Mouse (Mus musculus): ENCODE results near the gene Klhl31. TPM values are rescaled to one million over a fixed set of nuclear protein-coding genes. Genes with fewer than 3 reads are reported as not detected.

Klhl31 gene
- polyA plus RNA-seq, 1 experiment = 7.4 TPM

DNA sequence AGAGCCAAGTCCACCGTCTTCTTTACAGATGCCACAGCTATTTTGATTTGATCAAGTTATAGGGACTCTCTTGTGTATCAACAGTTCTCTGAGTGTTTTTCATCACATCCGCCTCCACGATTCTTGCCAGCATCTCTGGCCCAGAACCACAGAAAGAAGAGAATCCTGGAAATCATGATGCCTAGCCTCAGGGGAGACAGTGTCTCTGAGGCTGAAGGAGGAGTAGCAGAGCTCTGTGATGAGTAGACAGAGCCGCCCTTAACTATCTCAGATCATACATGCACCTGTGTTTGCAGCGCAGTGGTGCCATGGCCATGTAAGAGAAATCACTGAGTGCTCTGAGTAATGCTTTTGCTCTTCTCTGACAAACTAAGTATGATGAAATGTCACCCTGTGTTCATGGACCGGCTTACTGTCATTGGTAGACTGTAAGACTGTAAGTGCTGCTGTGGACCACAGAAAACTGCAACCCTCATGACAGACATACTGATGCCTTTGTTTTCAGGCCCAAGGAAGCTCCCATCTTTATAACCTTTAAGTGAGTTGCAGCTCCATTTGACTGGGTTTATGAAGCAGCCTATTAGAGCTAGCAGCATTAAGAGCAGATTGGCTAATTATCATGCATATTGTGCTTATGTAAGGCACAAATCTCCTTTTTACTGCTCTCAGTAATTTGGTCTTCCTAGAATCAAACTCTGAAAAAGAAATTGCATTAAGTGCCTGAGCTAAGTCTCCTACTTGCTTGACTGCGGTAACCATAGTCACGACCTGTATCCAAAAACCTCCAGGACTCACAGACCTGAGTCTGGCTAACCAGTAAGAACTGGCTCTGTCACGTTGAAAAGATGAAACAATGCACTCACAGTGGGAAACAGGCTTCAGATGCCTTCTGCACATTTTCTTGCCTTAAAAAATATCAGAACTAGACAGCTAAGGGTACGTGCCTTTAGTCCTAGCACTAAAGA is 33.7 kb upstream of the Klhl31 start:
- no peak for TF ChIP-seq CEBPB (IDR thresholded peaks at IDR 0.05; ENCODE audit: insufficient read depth, poor library complexity, severe bottlenecking)
- TF ChIP-seq TCF3 (IDR thresholded peaks at IDR 0.05; ENCODE audit: insufficient read length, low read depth) = no peak
- no peak for TF ChIP-seq MYOD1 (IDR thresholded peaks at IDR 0.05; ENCODE audit: control insufficient read depth in 1 of 3, insufficient read length in 2 of 3, low read depth in 2 of 3)
- TF ChIP-seq SRF (IDR thresholded peaks at IDR 0.05; ENCODE audit: control insufficient read depth, insufficient read length, low read depth) = no peak
- TF ChIP-seq MYOG (IDR thresholded peaks at IDR 0.05; ENCODE audit: control insufficient read depth in 1 of 3, insufficient read depth in 1 of 3, insufficient read length in 2 of 3, low read depth in 2 of 3) = no peak
- no peak for TF ChIP-seq E2F4 (IDR thresholded peaks at IDR 0.05; ENCODE audit: insufficient read depth)
- no peak for TF ChIP-seq REST (IDR thresholded peaks at IDR 0.05; ENCODE audit: insufficient read depth, insufficient read length)
- no peak for TF ChIP-seq POLR2AphosphoS2 (IDR thresholded peaks at IDR 0.05; ENCODE audit: insufficient read length, low read depth)
- TF ChIP-seq MAX (IDR thresholded peaks at IDR 0.05; ENCODE audit: low read depth) = no peak
- TF ChIP-seq TCF12 (IDR thresholded peaks at IDR 0.05; ENCODE audit: insufficient read depth, poor library complexity, severe bottlenecking) = no peak
- Histone ChIP-seq H3K4me3 (no peak overlapping the region), H3K79me2 (ENCODE audit: control insufficient read depth, insufficient read depth) (no peaks in the 10 kb centered on the region), H3K36me3 (ENCODE audit: control insufficient read depth, insufficient read depth) (no peaks in the 10 kb centered on the region), H3K27me3 (ENCODE audit: control insufficient read depth, insufficient read depth, insufficient read length) (no peaks in the 10 kb centered on the region), H3K4me2 (ENCODE audit: low read depth) (no peak overlapping the region), H3ac (ENCODE audit: control insufficient read depth, insufficient read length) (no peak overlapping the region)

DNA sequence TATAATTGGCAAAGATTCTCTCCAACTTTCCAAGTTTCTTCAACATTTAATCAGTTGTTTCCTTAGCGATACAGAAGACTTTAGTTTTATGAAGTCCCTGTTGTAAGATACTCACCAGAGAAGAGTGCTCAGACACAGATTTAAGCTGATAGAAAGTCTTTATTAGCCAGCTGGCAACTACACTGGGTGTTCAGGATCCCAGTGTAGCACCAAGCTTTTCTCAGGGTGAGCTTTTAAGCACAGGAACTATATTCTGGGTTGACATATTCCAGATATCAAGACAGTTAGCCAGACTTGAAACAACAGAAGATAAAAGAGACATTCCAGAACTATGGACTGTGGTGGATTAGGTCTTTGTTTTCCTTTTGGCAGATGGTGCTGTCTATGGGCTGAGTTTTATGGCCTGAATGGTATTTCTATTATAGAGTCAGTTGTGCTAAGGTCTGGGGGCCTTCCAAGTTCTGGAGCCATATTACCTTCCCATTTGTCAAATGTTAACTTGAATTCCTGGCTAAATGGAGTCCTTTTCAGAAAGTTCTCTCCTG is 32.3 kb upstream of the Klhl31 start:
- H3K79me2 ChIP-seq (ENCODE audit: control insufficient read depth, insufficient read depth) = no peaks in the 10 kb centered on the region
- no peak overlapping the region for H3ac ChIP-seq (ENCODE audit: control insufficient read depth, insufficient read length)
- no peak for TF ChIP-seq POLR2A (IDR thresholded peaks at IDR 0.05; ENCODE audit: insufficient read length, low read depth)
- no peak for TF ChIP-seq CEBPB (IDR thresholded peaks at IDR 0.05; ENCODE audit: insufficient read depth, poor library complexity, severe bottlenecking)
- no peak for TF ChIP-seq REST (IDR thresholded peaks at IDR 0.05; ENCODE audit: insufficient read depth, insufficient read length)
- H3K4me3 ChIP-seq = no peak overlapping the region
- H3K36me3 ChIP-seq (ENCODE audit: control insufficient read depth, insufficient read depth) = no peaks in the 10 kb centered on the region
- no peak overlapping the region for H3K4me2 ChIP-seq (ENCODE audit: low read depth)
- no peaks in the 10 kb centered on the region for H3K27me3 ChIP-seq (ENCODE audit: control insufficient read depth, insufficient read depth, insufficient read length)

GRCm38 (mm10) chr9:77607295-77607694 is 29.0 kb upstream of the Klhl31 start:
- Histone ChIP-seq H3K4me3 (no peak overlapping the region), H3K27me3 (ENCODE audit: control insufficient read depth, insufficient read depth, insufficient read length) (no peaks in the 10 kb centered on the region), H3K4me2 (ENCODE audit: low read depth) (no peak overlapping the region), H3K36me3 (ENCODE audit: control insufficient read depth, insufficient read depth) (no peaks in the 10 kb centered on the region), H3ac (ENCODE audit: control insufficient read depth, insufficient read length) (no peak overlapping the region), H3K79me2 (ENCODE audit: control insufficient read depth, insufficient read depth) (no peaks in the 10 kb centered on the region)
- TF ChIP-seq TCF3 (IDR thresholded peaks at IDR 0.05; ENCODE audit: insufficient read length, low read depth) = no peak
- no peak for TF ChIP-seq POLR2AphosphoS2 (IDR thresholded peaks at IDR 0.05; ENCODE audit: insufficient read length, low read depth)
- no peak for TF ChIP-seq POLR2A (IDR thresholded peaks at IDR 0.05; ENCODE audit: insufficient read length, low read depth)
- no peak for TF ChIP-seq TCF12 (IDR thresholded peaks at IDR 0.05; ENCODE audit: insufficient read depth, poor library complexity, severe bottlenecking)
- no peak for TF ChIP-seq E2F4 (IDR thresholded peaks at IDR 0.05; ENCODE audit: insufficient read depth)
- TF ChIP-seq MYOG (IDR thresholded peaks at IDR 0.05; ENCODE audit: control insufficient read depth in 1 of 3, insufficient read depth in 1 of 3, insufficient read length in 2 of 3, low read depth in 2 of 3) = no peak
- no peak for TF ChIP-seq MYOD1 (IDR thresholded peaks at IDR 0.05; ENCODE audit: control insufficient read depth in 1 of 3, insufficient read length in 2 of 3, low read depth in 2 of 3)
- TF ChIP-seq SRF (IDR thresholded peaks at IDR 0.05; ENCODE audit: control insufficient read depth, insufficient read length, low read depth) = no peak
- TF ChIP-seq MAX (IDR thresholded peaks at IDR 0.05; ENCODE audit: low read depth) = no peak
- no peak for TF ChIP-seq USF1 (IDR thresholded peaks at IDR 0.05; ENCODE audit: low read depth)
- no peak for TF ChIP-seq CEBPB (IDR thresholded peaks at IDR 0.05; ENCODE audit: insufficient read depth, poor library complexity, severe bottlenecking)
- TF ChIP-seq REST (IDR thresholded peaks at IDR 0.05; ENCODE audit: insufficient read depth, insufficient read length) = no peak

DNA sequence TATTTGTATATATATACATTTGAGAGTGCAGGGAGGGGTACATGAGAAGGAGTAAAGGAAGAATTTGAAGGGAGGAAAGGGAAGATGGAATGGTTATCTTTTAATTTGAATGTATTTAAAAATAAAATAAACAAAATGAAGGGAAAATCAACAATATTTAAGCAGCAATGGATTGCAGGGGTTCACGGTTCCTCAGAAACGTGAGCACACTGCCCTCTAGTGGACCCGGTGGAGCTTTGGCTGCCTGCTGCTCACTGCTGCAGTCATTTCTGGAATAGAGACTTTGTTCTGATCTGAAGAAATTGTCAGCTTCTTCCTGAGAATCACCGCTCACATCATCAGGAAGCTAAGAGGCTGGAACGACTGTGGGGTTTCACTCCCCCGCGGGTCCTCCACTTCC is 28.5 kb upstream of the Klhl31 start:
- Histone ChIP-seq H3K79me2 (ENCODE audit: control insufficient read depth, insufficient read depth) (no peaks in the 10 kb centered on the region), H3K4me2 (ENCODE audit: low read depth) (no peak overlapping the region), H3ac (ENCODE audit: control insufficient read depth, insufficient read length) (no peak overlapping the region), H3K4me3 (no peak overlapping the region), H3K27me3 (ENCODE audit: control insufficient read depth, insufficient read depth, insufficient read length) (no peaks in the 10 kb centered on the region), H3K36me3 (ENCODE audit: control insufficient read depth, insufficient read depth) (no peaks in the 10 kb centered on the region)
- no peak for TF ChIP-seq MAX (IDR thresholded peaks at IDR 0.05; ENCODE audit: low read depth)
- TF ChIP-seq USF1 (IDR thresholded peaks at IDR 0.05; ENCODE audit: low read depth) = no peak
- no peak for TF ChIP-seq POLR2AphosphoS2 (IDR thresholded peaks at IDR 0.05; ENCODE audit: insufficient read length, low read depth)
- no peak for TF ChIP-seq POLR2A (IDR thresholded peaks at IDR 0.05; ENCODE audit: insufficient read length, low read depth)
- TF ChIP-seq MYOG (IDR thresholded peaks at IDR 0.05; ENCODE audit: control insufficient read depth in 1 of 3, insufficient read depth in 1 of 3, insufficient read length in 2 of 3, low read depth in 2 of 3) = no peak
- TF ChIP-seq MYOD1 (IDR thresholded peaks at IDR 0.05; ENCODE audit: control insufficient read depth in 1 of 3, insufficient read length in 2 of 3, low read depth in 2 of 3) = no peak
- TF ChIP-seq TCF12 (IDR thresholded peaks at IDR 0.05; ENCODE audit: insufficient read depth, poor library complexity, severe bottlenecking) = no peak
- TF ChIP-seq E2F4 (IDR thresholded peaks at IDR 0.05; ENCODE audit: insufficient read depth) = no peak
- no peak for TF ChIP-seq TCF3 (IDR thresholded peaks at IDR 0.05; ENCODE audit: insufficient read length, low read depth)
- no peak for TF ChIP-seq SRF (IDR thresholded peaks at IDR 0.05; ENCODE audit: control insufficient read depth, insufficient read length, low read depth)
- no peak for TF ChIP-seq REST (IDR thresholded peaks at IDR 0.05; ENCODE audit: insufficient read depth, insufficient read length)
- TF ChIP-seq CEBPB (IDR thresholded peaks at IDR 0.05; ENCODE audit: insufficient read depth, poor library complexity, severe bottlenecking) = no peak
